Mouse (Mus musculus) forebrain, embryonic 14.5 days (tissue): ENCODE results near the gene Rnf157. TPM values are rescaled to one million over a fixed set of nuclear protein-coding genes. Genes with fewer than 3 reads are reported as not detected.
A peak's percentile ranks its signal among the peaks of the same experiment; 100 is the strongest.
"Not testable (repeated sequence)": the region's sequence is repeated elsewhere in the genome, so short reads cannot be mapped to it uniquely, and the experiment has no call there.

Experiments used
- ATAC-seq: fragments of 200-750 bp; cut with Nextera tagmentation; 2 replicates; pipeline ENCODE4 v1.8.0; 2017; ENCODE audit warnings: mild to moderate bottlenecking, moderate library complexity
- DNase-seq: peaks from one replicate; pipeline ENCODE4 v3.0.0-alpha.2; 2015; ENCODE audit warnings: low spot score
- H3K27ac ChIP-seq: fragments of 300-500 bp; sonication (generic); 2 replicates; pipeline ENCODE4 v1.5.1; 2014; ENCODE audit warnings: low read depth, mild to moderate bottlenecking, control low read depth, low read length, moderate library complexity
- H3K27me3 ChIP-seq: fragments of 300-500 bp; sonication (generic); replicated peaks from 2 replicates; pipeline ENCODE4 v1.6.1; 2014; ENCODE audit warnings: low read length, control low read depth, mixed read lengths; ENCODE audit not compliant: control insufficient read depth, insufficient read depth
- H3K36me3 ChIP-seq: fragments of 300-500 bp; sonication (generic); 2 replicates; pipeline ENCODE4 v1.6.1; 2014; ENCODE audit warnings: low read length, control low read depth; ENCODE audit not compliant: control insufficient read depth, insufficient read depth
- H3K4me1 ChIP-seq: fragments of 300-500 bp; sonication (generic); 2 replicates; pipeline ENCODE4 v1.6.1; 2014; ENCODE audit warnings: antibody characterized with exemption, low read length, control low read depth; ENCODE audit not compliant: control insufficient read depth, insufficient read depth
- H3K4me2 ChIP-seq: fragments of 300-500 bp; sonication (generic); 2 replicates; pipeline ENCODE4 v1.6.1; 2014; ENCODE audit warnings: mild to moderate bottlenecking, control low read depth, low read length
- H3K4me3 ChIP-seq: fragments of 300-500 bp; sonication (generic); 2 replicates; pipeline ENCODE4 v1.5.1; 2014; ENCODE audit warnings: low read depth, low read length, control low read depth
- H3K9ac ChIP-seq: fragments of 300-500 bp; sonication (generic); 2 replicates; pipeline ENCODE4 v1.6.1; 2014; ENCODE audit warnings: mild to moderate bottlenecking, low read length, control low read depth, moderate library complexity
- H3K9me3 ChIP-seq: fragments of 300-500 bp; sonication (generic); replicated peaks from 2 replicates; pipeline ENCODE4 v1.6.1; 2016; ENCODE audit warnings: low read length, control low read depth, mixed read lengths; ENCODE audit not compliant: control insufficient read depth
- WGBS: fragments of 180-500 bp; shearing (Covaris S2); extraction: QIAGEN DNeasy Blood & Tissue Kit; methylation state at CpG from one replicate; pipeline ENCODE4 v1.1.7; 2014; 5-methylcytosine and 5-hydroxymethylcytosine counted together
- polyA plus RNA-seq: library from polyadenylated mRNA; unstranded; fragments of >200 nt; fragmentation: Nextera tagmentation; extraction: Ambion mirVana; gene quantifications from 2 replicates; pipeline ENCODE4 v1.2.1, GENCODE M21; 2014

Rnf157 gene
- polyA plus RNA-seq, 1 experiment from 2014 or later: 16.3 TPM

- H3K27me3 ChIP-seq: no peaks in the 10 kb centered on the region
- peak overlapping the region; percentile 96 for H3K9ac ChIP-seq
- peak overlapping the region; percentile 94 for H3K4me2 ChIP-seq
- H3K4me3 ChIP-seq: peak overlapping the region; percentile 82
- WGBS: under 1% methylated on average over 59 of the region's 76 CpGs
- DNase-seq (peak; percentile 36), ATAC-seq (peak; percentile 42)
- no peaks in the 10 kb centered on the region for H3K36me3 ChIP-seq
- no peaks in the 10 kb centered on the region for H3K9me3 ChIP-seq
- H3K4me1 ChIP-seq: peaks cover 15% of the 10 kb centered on the region; the same call in 1 of the 2 replicates
- peak overlapping the region; percentile 92 for H3K27ac ChIP-seq
These were observed 604 bp downstream of the Rnf157 start for GRCm38 (mm10) chr11:116412028-116412827.

GRCm38 (mm10) chr11:116411582-116411981 lies 1.2 kb downstream of the Rnf157 start:
- peak; percentile 71 for DNase-seq
- Histone ChIP-seq H3K9ac (peak overlapping the region; percentile 96), H3K27me3 (no peaks in the 10 kb centered on the region), H3K4me1 (peaks cover 15% of the 10 kb centered on the region; the same call in 1 of the 2 replicates), H3K27ac (no peak overlapping the region), H3K36me3 (no peaks in the 10 kb centered on the region), H3K4me2 (peak overlapping the region; percentile 94), H3K4me3 (peak overlapping the region; percentile 82), H3K9me3 (no peaks in the 10 kb centered on the region)
- ATAC-seq: no peak
- WGBS: 1% methylated on average over 6 of the region's 6 CpGs

- peaks cover 15% of the 10 kb centered on the region; the same call in 1 of the 2 replicates for H3K4me1 ChIP-seq
- H3K9ac ChIP-seq, ATAC-seq, H3K4me3 ChIP-seq, H3K36me3 ChIP-seq, H3K27me3 ChIP-seq, DNase-seq, H3K9me3 ChIP-seq, H3K27ac ChIP-seq: not testable (repeated sequence)
- WGBS: 83% methylated on average over 3 of the region's 4 CpGs
- peak overlapping the region; percentile 94 for H3K4me2 ChIP-seq
These were observed 2.4 kb downstream of the Rnf157 start for GRCm38 (mm10) chr11:116410415-116410814.

GRCm38 (mm10) chr11:116409008-116409407 lies 3.8 kb downstream of the Rnf157 start:
- DNase-seq (no peak), ATAC-seq (no peak)
- Histone ChIP-seq H3K9me3 (no peaks in the 10 kb centered on the region), H3K27me3 (no peaks in the 10 kb centered on the region), H3K4me1 (peaks cover 15% of the 10 kb centered on the region; the same call in 1 of the 2 replicates), H3K36me3 (peaks cover 2% of the 10 kb centered on the region), H3K4me3 (no peak overlapping the region), H3K9ac (no peak overlapping the region), H3K27ac (no peak overlapping the region), H3K4me2 (no peak overlapping the region)
- WGBS: 93% methylated on average over 3 of the region's 3 CpGs

- H3K36me3 ChIP-seq: peaks cover 11% of the 10 kb centered on the region
- no peak overlapping the region for H3K9ac ChIP-seq
- ATAC-seq (no peak), DNase-seq (no peak)
- peaks cover 5% of the 10 kb centered on the region; the same call in 1 of the 2 replicates for H3K4me1 ChIP-seq
- no peaks in the 10 kb centered on the region for H3K9me3 ChIP-seq
- H3K4me2 ChIP-seq: no peak overlapping the region
- H3K27ac ChIP-seq: no peak overlapping the region
- 95% methylated on average over 16 of the region's 16 CpGs for WGBS
- no peaks in the 10 kb centered on the region for H3K27me3 ChIP-seq
- no peak overlapping the region for H3K4me3 ChIP-seq
These were observed 6.6 kb downstream of the Rnf157 start for GRCm38 (mm10) chr11:116406231-116406728.

GRCm38 (mm10) chr11:116405601-116406000 lies 7.2 kb downstream of the Rnf157 start:
- H3K27ac ChIP-seq: no peak overlapping the region
- no peaks in the 10 kb centered on the region for H3K27me3 ChIP-seq
- ATAC-seq (no peak), DNase-seq (no peak)
- no peak overlapping the region for H3K4me2 ChIP-seq
- 92% methylated on average over 4 of the region's 4 CpGs for WGBS
- H3K9ac ChIP-seq: no peak overlapping the region
- H3K9me3 ChIP-seq: no peaks in the 10 kb centered on the region
- H3K4me1 ChIP-seq: no peaks in the 10 kb centered on the region
- H3K36me3 ChIP-seq: peaks cover 11% of the 10 kb centered on the region
- no peak overlapping the region for H3K4me3 ChIP-seq

- Histone ChIP-seq H3K4me2 (no peak overlapping the region), H3K4me3 (no peak overlapping the region), H3K9me3 (no peaks in the 10 kb centered on the region), H3K36me3 (peaks cover 15% of the 10 kb centered on the region), H3K4me1 (no peaks in the 10 kb centered on the region), H3K9ac (no peak overlapping the region), H3K27me3 (no peaks in the 10 kb centered on the region), H3K27ac (no peak overlapping the region)
- no peak for DNase-seq
- WGBS: 80% methylated on average over 4 of the region's 4 CpGs
- no peak for ATAC-seq
These were observed 12.3 kb downstream of the Rnf157 start for GRCm38 (mm10) chr11:116400560-116400959.

- Histone ChIP-seq H3K9me3 (no peaks in the 10 kb centered on the region), H3K36me3 (peaks cover 13% of the 10 kb centered on the region), H3K4me3 (no peak overlapping the region), H3K4me2 (no peak overlapping the region), H3K27ac (no peak overlapping the region), H3K9ac (no peak overlapping the region; the same call in 1 of the 2 replicates), H3K27me3 (no peaks in the 10 kb centered on the region), H3K4me1 (no peaks in the 10 kb centered on the region)
- no peak for ATAC-seq
- WGBS: 75% methylated on average over 11 of the region's 11 CpGs
- DNase-seq: no peak
These were observed 14.5 kb downstream of the Rnf157 start for GRCm38 (mm10) chr11:116398348-116398677.
